Mouse (Mus musculus): ENCODE measurements at regions not wholly inside any gene's neighbourhood (a gene's known extent, or its start where the extent isn't known, plus 50 kb on each side); places are given as distances from the start of the nearest gene placed in this dataset.

- H3K27ac ChIP-seq (ENCODE audit: low read depth), result no peak overlapping the region
- 87% methylated on average over 1 of the region's 1 CpGs for WGBS
- H3K27me3 ChIP-seq (ENCODE audit: control insufficient read depth, insufficient read depth, low read length), result no peaks in the 10 kb centered on the region
- H3K9ac ChIP-seq (replicated peaks; ENCODE audit: low read depth, low read length), result no peak overlapping the region
- H3K36me3 ChIP-seq (replicated peaks; ENCODE audit: control insufficient read depth, insufficient read depth, low read length), result no peaks in the 10 kb centered on the region
- H3K4me1 ChIP-seq (ENCODE audit: control insufficient read depth, insufficient read depth), result no peaks in the 10 kb centered on the region
- H3K9me3 ChIP-seq (replicated peaks; ENCODE audit: control insufficient read depth, low read length), result no peaks in the 10 kb centered on the region
- H3K4me2 ChIP-seq (ENCODE audit: low read depth, low read length), result no peak overlapping the region
- ATAC-seq (ENCODE audit: insufficient read depth, low read depth) (no peak), DNase-seq (ENCODE audit: low spot score) (no peak)
- H3K4me3 ChIP-seq (ENCODE audit: low read depth, low read length), result no peak overlapping the region
- no peak for TF ChIP-seq EP300 (IDR thresholded peaks at IDR 0.05; ENCODE audit: low read depth)
- no peak for TF ChIP-seq CTCF (IDR thresholded peaks at IDR 0.05; ENCODE audit: low read depth)
These were observed 3791.9 kb downstream of the 9330182O14Rik start for GRCm38 (mm10) chr15:43926034-43926433.

GRCm38 (mm10) chr15:43933608-43934007 lies 3799.4 kb downstream of the 9330182O14Rik start:
- Histone ChIP-seq H3K9me3 (replicated peaks; ENCODE audit: control insufficient read depth, low read length) (no peaks in the 10 kb centered on the region), H3K27ac (ENCODE audit: low read depth) (no peak overlapping the region), H3K4me3 (ENCODE audit: low read depth, low read length) (no peak overlapping the region), H3K4me1 (ENCODE audit: control insufficient read depth, insufficient read depth) (no peaks in the 10 kb centered on the region), H3K27me3 (ENCODE audit: control insufficient read depth, insufficient read depth, low read length) (no peaks in the 10 kb centered on the region), H3K4me2 (ENCODE audit: low read depth, low read length) (no peak overlapping the region), H3K9ac (replicated peaks; ENCODE audit: low read depth, low read length) (no peak overlapping the region), H3K36me3 (replicated peaks; ENCODE audit: control insufficient read depth, insufficient read depth, low read length) (no peaks in the 10 kb centered on the region)
- no peak for TF ChIP-seq EP300 (IDR thresholded peaks at IDR 0.05; ENCODE audit: low read depth)
- no peak for TF ChIP-seq CTCF (IDR thresholded peaks at IDR 0.05; ENCODE audit: low read depth)
- no peak for DNase-seq (ENCODE audit: low spot score)
- WGBS, result 58% methylated on average over 1 of the region's 1 CpGs
- ATAC-seq (ENCODE audit: insufficient read depth, low read depth), result no peak

GRCm38 (mm10) chr15:43940424-43940823 lies 3806.3 kb downstream of the 9330182O14Rik start:
- no peaks in the 10 kb centered on the region for H3K9me3 ChIP-seq (replicated peaks; ENCODE audit: control insufficient read depth, low read length)
- H3K27me3 ChIP-seq (ENCODE audit: control insufficient read depth, insufficient read depth, low read length), result no peaks in the 10 kb centered on the region
- no peaks in the 10 kb centered on the region for H3K4me1 ChIP-seq (ENCODE audit: control insufficient read depth, insufficient read depth)
- H3K4me2 ChIP-seq (ENCODE audit: low read depth, low read length), result no peak overlapping the region
- DNase-seq (ENCODE audit: low spot score), result no peak
- no peak for TF ChIP-seq EP300 (IDR thresholded peaks at IDR 0.05; ENCODE audit: low read depth)
- TF ChIP-seq CTCF (IDR thresholded peaks at IDR 0.05; ENCODE audit: low read depth), result no peak
- no peak overlapping the region for H3K4me3 ChIP-seq (ENCODE audit: low read depth, low read length)
- no peak overlapping the region for H3K27ac ChIP-seq (ENCODE audit: low read depth)
- 47% methylated on average over 2 of the region's 2 CpGs for WGBS
- no peak for ATAC-seq (ENCODE audit: insufficient read depth, low read depth)
- no peak overlapping the region for H3K9ac ChIP-seq (replicated peaks; ENCODE audit: low read depth, low read length)
- no peaks in the 10 kb centered on the region for H3K36me3 ChIP-seq (replicated peaks; ENCODE audit: control insufficient read depth, insufficient read depth, low read length)

GRCm38 (mm10) chr15:43940905-43941304 lies 3806.7 kb downstream of the 9330182O14Rik start:
- Histone ChIP-seq H3K9me3 (replicated peaks; ENCODE audit: control insufficient read depth, low read length) (no peaks in the 10 kb centered on the region), H3K4me3 (ENCODE audit: low read depth, low read length) (no peak overlapping the region), H3K4me2 (ENCODE audit: low read depth, low read length) (no peak overlapping the region), H3K9ac (replicated peaks; ENCODE audit: low read depth, low read length) (no peak overlapping the region), H3K4me1 (ENCODE audit: control insufficient read depth, insufficient read depth) (no peaks in the 10 kb centered on the region), H3K27ac (ENCODE audit: low read depth) (no peak overlapping the region), H3K36me3 (replicated peaks; ENCODE audit: control insufficient read depth, insufficient read depth, low read length) (no peaks in the 10 kb centered on the region), H3K27me3 (ENCODE audit: control insufficient read depth, insufficient read depth, low read length) (no peaks in the 10 kb centered on the region)
- 59% methylated on average over 4 of the region's 4 CpGs for WGBS
- TF ChIP-seq CTCF (IDR thresholded peaks at IDR 0.05; ENCODE audit: low read depth), result no peak
- no peak for TF ChIP-seq EP300 (IDR thresholded peaks at IDR 0.05; ENCODE audit: low read depth)
- no peak for DNase-seq (ENCODE audit: low spot score)
- ATAC-seq (ENCODE audit: insufficient read depth, low read depth), result no peak

- Histone ChIP-seq H3K27me3 (ENCODE audit: control insufficient read depth, insufficient read depth, low read length) (no peaks in the 10 kb centered on the region), H3K4me2 (ENCODE audit: low read depth, low read length) (no peak overlapping the region), H3K4me3 (ENCODE audit: low read depth, low read length) (no peak overlapping the region), H3K9me3 (replicated peaks; ENCODE audit: control insufficient read depth, low read length) (no peaks in the 10 kb centered on the region), H3K9ac (replicated peaks; ENCODE audit: low read depth, low read length) (no peak overlapping the region), H3K4me1 (ENCODE audit: control insufficient read depth, insufficient read depth) (no peaks in the 10 kb centered on the region), H3K27ac (ENCODE audit: low read depth) (no peak overlapping the region), H3K36me3 (replicated peaks; ENCODE audit: control insufficient read depth, insufficient read depth, low read length) (no peaks in the 10 kb centered on the region)
- TF ChIP-seq EP300 (IDR thresholded peaks at IDR 0.05; ENCODE audit: low read depth), result no peak
- TF ChIP-seq CTCF (IDR thresholded peaks at IDR 0.05; ENCODE audit: low read depth), result no peak
- DNase-seq (ENCODE audit: low spot score), result no peak
- ATAC-seq (ENCODE audit: insufficient read depth, low read depth), result no peak
- WGBS, result 48% methylated on average over 2 of the region's 2 CpGs
These were observed 3808.0 kb downstream of the 9330182O14Rik start for GRCm38 (mm10) chr15:43942002-43942660.

GRCm38 (mm10) chr15:43984991-43985390 lies 3850.8 kb downstream of the 9330182O14Rik start:
- Histone ChIP-seq H3K27ac (ENCODE audit: low read depth) (no peak overlapping the region), H3K4me3 (ENCODE audit: low read depth, low read length) (no peak overlapping the region), H3K36me3 (replicated peaks; ENCODE audit: control insufficient read depth, insufficient read depth, low read length) (no peaks in the 10 kb centered on the region), H3K4me1 (ENCODE audit: control insufficient read depth, insufficient read depth) (no peaks in the 10 kb centered on the region), H3K9ac (replicated peaks; ENCODE audit: low read depth, low read length) (no peak overlapping the region), H3K27me3 (ENCODE audit: control insufficient read depth, insufficient read depth, low read length) (no peaks in the 10 kb centered on the region), H3K9me3 (replicated peaks; ENCODE audit: control insufficient read depth, low read length) (no peaks in the 10 kb centered on the region), H3K4me2 (ENCODE audit: low read depth, low read length) (no peak overlapping the region)
- no peak for ATAC-seq (ENCODE audit: insufficient read depth, low read depth)
- TF ChIP-seq EP300 (IDR thresholded peaks at IDR 0.05; ENCODE audit: low read depth), result no peak
- no peak for TF ChIP-seq CTCF (IDR thresholded peaks at IDR 0.05; ENCODE audit: low read depth)
- DNase-seq (ENCODE audit: low spot score), result no peak
